Mouse (Mus musculus): ENCODE measurements around the gene Btn2a2. TPM values are rescaled to one million over a fixed set of nuclear protein-coding genes. Genes with fewer than 3 reads are reported as not detected.
A peak's percentile ranks its signal among the peaks of the same experiment; 100 is the strongest.

The Btn2a2 gene
- total RNA-seq, 2 experiments from 2014 or later, result not detected

DNA sequence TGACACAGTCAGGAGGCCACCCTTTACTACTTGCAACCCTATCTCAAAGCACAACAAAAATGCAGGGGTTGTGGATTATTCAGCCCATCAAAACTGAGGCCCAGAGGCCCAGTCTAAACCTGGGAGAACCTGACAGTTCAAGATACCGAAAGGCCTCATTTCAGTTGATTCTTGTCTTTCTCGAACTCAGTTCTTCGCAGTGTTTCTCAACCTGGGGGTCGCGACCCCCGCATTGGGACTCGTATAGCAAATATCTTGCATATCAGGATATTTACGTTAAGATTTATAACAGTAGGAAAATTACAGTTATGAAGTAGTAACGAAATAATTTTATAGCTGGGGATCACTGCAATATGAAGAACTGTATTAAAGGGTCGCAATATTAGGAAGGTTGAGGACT, 37.2 kb upstream of the Btn2a2 start:
- DNase-seq, result no peak
- intact Hi-C loops (cut with DNase I; ENCODE audit: low total_unique reads), result loop anchor here (10.0 kb wide), 1 partner anchor 1501 kb away; no protein-coding TSS in a partner anchor

DNA sequence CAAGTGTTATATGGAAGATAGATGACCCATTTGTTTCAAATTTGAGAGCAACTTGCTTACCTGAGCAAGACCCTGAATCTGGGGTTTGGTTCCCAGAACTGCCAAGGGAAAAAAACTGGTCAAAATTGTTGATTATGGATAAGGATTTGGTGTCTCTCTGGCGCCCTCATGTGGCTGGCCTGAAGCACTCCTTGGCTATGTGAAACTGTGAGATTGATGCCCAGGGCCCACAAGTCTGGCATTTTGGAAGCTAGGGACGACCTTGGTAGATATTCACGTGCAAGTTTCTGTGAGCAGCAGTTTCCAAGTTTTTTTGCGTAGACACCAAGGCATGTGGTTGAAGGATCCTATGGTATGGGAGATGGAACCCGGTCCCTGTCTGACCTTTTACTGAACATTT, 36.0 kb upstream of the Btn2a2 start:
- intact Hi-C loops (cut with DNase I; ENCODE audit: low total_unique reads), result loop anchor here (10.0 kb wide), 1 partner anchor 1500 kb away; no protein-coding TSS in a partner anchor
- peak; percentile 70 for DNase-seq

DNA sequence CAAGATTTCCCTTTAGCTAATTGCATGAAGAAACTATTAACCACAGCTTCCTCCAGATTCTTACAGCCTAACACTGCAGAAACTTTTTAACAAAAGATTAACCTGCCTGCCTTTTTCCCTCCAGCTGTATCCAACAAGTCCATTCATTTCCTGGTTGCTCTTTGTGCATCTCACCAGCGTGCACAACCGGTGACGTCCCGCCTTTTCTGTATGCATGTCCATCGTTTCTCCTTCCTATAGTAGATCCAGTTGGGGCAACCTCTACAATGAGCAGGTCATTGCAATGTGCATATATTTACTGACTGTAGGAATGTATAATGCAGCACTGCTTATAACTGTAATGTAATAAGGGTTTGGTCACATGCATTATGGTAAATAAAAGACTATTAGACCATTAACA, 35.3 kb upstream of the Btn2a2 start:
- intact Hi-C loops (cut with DNase I; ENCODE audit: low total_unique reads), result loop anchor here (10.0 kb wide), 1 partner anchor 1499 kb away; no protein-coding TSS in a partner anchor

DNA sequence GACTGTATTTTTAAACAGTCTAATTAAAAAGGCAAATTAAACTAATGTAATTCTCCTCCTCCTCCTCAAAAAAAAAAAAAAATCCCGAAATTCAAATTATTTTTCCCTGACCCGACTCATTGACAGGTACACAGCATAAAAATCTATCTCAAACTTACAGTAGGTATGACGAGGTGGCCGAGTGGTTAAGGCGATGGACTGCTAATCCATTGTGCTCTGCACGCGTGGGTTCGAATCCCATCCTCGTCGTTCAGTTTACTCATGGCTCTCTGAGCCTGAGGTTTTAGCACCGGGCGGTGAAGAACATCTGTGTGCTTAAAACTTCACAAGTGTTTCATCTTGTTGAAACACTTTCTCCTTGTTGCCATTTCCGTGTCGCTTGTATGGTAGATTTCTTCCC, 33.0 kb upstream of the Btn2a2 start:
- intact Hi-C loops (cut with DNase I; ENCODE audit: low total_unique reads), result loop anchor here (10.0 kb wide), 1 partner anchor 1497 kb away; no protein-coding TSS in a partner anchor
- DNase-seq, result peak; percentile 58

More for the DNA sequence above, 35.3 kb upstream of the Btn2a2 start:
- no peak for DNase-seq

DNA sequence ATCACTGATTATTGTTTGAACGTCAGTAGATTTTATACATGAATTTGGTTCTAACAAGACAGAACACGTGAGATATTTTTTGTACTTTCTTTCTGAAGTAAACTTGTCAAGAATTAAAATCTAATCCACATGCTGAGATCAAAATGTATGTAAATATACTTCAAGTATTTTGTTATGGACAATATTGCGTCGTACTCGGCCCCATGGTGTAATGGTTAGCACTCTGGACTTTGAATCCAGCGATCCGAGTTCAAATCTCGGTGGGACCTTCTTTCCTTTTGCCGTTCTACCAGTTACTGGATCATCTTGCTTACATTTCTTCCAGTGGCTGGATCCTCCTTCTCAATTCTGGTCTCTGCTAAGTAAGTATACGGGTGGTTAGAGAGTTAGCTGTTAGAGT, 30.8 kb upstream of the Btn2a2 start:
- peak; percentile 63 for DNase-seq
- intact Hi-C loops (cut with DNase I; ENCODE audit: low total_unique reads), result loop anchor here (2.0 to 5.0 kb wide), 2 partner anchors 67 to 87 kb away; no protein-coding TSS in a partner anchor

DNA sequence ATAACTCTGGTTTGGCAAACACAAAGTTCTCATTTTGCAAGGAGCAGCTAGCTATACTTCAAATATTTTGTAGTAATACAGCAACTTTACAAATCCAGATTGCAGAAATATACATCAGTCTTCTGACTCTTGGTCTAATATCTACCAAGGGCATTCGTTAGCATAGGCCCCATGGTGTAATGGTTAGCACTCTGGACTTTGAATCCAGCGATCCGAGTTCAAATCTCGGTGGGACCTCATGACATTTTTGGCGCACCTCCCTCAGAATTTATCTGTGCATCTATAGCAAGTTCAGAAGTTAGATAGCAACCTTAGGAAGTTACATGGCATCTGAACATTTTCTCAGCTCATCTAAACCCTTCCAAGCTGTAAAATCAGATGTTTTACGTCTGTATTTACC, 30.2 kb upstream of the Btn2a2 start:
- DNase-seq, result no peak
- intact Hi-C loops (cut with DNase I; ENCODE audit: low total_unique reads), result loop anchor here (2.0 to 5.0 kb wide), 2 partner anchors 67 to 86 kb away; no protein-coding TSS in a partner anchor

DNA sequence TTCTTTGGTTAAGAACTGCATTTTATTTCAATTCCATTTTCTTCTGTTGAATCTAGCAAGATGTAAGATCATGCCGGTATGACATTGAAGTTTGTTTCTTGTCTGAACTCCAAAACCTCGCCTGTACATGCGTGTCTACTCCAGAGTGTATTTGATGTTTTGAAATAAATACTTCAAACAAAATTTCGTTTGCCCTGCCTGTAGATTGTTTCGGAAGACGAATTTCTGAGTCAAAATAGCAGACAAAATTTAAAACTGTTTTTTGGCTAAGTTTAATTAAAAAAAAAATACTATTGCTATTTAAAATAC, 29.6 kb upstream of the Btn2a2 start:
- intact Hi-C loops (cut with DNase I; ENCODE audit: low total_unique reads), result loop anchor here (2.0 to 5.0 kb wide), 2 partner anchors 66 to 85 kb away; no protein-coding TSS in a partner anchor
- no peak for DNase-seq

DNA sequence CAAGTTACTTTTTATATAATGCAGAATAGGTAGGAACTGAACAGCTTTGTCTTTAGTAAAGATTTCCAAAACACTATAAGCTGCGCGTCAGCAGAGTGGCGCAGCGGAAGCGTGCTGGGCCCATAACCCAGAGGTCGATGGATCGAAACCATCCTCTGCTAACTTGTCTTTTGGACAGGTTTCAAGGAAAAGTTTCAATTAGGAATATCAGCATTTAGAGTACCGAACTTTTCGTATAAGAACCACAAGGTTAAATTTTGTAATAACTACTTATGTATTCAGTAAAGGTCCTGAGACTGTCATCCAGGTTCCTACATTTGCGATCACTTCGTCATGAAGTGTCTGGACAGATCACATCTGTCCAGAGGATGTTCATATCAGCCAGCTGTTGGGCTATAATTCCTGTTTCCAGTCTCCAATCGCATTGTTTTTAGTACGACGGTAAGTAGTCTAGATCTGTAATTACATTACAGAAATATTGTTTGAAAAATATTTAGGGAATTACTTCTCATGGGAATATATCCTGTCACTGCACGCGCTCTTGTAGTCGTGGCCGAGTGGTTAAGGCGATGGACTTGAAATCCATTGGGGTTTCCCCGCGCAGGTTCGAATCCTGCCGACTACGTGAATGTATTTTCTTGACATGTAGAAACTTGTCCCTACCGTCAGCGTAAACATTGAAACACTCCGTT, 29.1 kb upstream of the Btn2a2 start:
- peak; percentile 70 for DNase-seq
- intact Hi-C loops (cut with DNase I; ENCODE audit: low total_unique reads), result loop anchor here (2.0 to 5.0 kb wide), 2 partner anchors 65 to 85 kb away; no protein-coding TSS in a partner anchor

DNA sequence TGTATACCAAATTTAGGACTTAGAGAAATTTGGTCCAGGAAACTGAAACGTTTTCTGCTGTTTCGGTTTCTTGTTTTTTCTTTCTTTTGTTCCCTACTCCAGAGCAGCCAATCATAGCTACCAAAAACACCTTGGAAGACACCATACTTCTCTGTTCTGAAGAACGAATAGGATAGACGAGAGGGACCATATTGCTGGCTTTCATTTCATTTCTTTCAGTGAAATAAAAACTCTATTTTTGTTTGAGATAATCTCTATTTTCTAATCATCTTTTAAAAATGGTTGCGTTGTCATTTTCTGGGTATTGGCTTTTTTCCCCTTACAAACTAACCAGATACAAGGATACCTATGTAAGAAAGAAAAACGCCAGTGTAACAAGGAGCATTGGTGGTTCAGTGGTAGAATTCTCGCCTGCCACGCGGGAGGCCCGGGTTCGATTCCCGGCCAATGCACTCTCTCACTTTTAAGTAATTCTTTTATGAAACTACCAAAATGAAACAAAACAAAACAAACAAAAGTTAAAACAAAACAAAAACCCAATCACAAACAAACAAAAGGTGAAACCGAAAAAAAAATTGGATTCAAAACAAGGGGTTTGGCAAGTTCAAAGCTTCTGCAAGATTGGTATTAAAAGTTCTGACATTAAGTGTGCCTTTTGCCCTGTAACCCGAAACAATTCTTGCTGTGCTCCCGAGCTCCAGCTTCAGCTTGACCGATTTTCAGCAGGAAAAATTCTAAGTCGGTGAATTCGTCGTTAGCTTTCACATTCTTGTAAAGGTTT, 28.4 kb upstream of the Btn2a2 start:
- peak; percentile 53 for DNase-seq
- intact Hi-C loops (cut with DNase I; ENCODE audit: low total_unique reads), result loop anchor here (5.0 kb wide), 1 partner anchor 65 kb away; no protein-coding TSS in a partner anchor

DNA sequence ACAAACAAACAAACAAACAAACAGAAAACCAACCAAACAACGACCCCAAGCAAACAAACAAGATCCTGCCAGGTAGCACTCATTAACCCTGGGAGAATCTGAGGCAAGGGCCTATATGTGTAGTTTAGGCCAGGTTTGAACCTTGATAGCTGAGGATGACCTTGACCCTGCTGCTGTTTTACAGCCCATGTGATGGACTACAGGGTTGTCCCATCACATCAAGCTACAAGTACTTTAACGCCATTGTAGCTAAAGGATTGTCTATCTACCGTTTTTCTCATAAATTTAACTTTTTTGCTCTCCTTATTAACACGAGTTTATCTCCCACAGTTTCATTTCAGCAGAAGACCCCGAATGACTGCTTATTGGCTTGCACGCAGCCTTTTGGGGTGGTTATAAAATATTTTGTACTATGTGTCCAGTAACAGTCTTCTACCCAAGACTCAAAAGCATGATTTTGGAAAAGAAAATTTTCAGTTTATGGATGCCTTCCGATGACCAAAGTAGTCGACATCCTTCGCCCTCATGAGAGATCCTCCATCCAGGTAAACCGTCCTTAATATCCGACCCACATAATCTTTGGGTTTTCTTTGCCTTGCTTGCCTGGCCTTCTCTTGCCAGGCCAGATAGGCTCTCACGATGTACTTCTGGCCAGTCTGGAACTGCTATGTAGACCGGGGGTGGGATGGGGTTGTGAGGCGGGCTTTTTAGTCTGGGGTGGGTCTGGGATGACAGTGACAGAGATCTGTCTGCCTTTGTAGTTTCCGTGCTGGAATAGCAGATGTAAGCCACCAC, 27.4 kb upstream of the Btn2a2 start:
- intact Hi-C loops (cut with DNase I; ENCODE audit: low total_unique reads), result loop anchor here (5.0 kb wide), 1 partner anchor 64 kb away; no protein-coding TSS in a partner anchor
- DNase-seq, result no peak

DNA sequence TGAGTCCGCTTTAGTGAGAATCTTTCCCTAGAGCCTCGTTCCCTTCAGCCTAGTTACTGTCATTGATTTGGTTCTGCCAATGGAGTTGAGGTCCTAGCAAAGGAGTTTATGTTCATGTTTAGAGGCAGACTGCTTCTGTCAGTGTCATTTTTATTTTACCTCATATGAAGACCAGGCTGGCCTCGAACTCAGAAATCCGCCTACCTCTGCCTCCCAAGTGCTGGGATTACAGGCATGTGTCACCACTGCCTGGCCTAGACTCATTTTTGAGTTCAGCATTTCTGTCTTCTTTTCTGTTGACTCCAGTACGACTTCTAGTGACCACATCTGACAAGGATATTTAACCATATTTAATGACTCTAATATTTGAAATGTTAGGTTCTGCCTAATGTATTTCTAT, 26.6 kb upstream of the Btn2a2 start:
- intact Hi-C loops (cut with DNase I; ENCODE audit: low total_unique reads), result loop anchor here (5.0 kb wide), 1 partner anchor 63 kb away; no protein-coding TSS in a partner anchor

DNA sequence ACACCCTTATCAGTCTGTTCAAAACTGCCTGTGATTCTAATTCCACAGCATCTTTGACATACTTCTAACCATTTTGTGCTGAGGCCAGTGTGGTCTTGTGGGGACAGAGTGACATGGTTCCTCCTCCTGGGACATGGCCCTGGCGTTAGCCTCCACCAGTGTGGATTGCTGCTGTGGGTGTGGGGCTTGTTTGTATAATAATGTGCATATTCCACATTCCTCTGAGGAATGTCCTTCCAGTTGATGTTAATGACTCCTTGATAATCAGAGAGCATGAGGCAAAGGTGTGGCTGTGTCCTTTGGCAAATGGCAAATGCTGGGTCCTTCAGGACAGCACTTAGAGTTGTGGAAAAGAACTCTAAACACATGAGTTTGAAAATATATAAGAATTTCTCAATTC, 24.9 kb upstream of the Btn2a2 start:
- DNase-seq, result no peak
- intact Hi-C loops (cut with DNase I; ENCODE audit: low total_unique reads), result no loop called here

More for the DNA sequence above, 26.6 kb upstream of the Btn2a2 start:
- no peak for DNase-seq

DNA sequence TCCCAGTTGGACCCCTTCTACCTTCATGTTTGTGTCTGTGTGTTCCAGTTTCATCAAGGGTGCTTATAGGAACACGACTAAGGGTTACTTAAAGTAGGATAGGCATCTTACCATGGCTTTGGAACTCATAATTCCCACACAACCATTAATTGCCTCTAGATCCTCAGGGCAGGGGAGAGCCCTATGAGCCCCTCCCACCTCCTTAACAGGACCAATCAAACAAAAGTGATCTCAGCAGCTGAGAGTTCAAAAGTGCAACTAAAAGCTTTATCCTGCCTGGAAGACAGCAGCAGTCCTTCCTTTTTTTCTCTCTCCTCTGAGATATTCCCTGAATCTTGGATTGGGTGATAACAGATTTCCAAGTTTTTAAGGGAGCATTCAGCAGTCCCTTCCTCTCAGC, 21.5 kb upstream of the Btn2a2 start:
- DNase-seq, result no peak
- intact Hi-C loops (cut with DNase I; ENCODE audit: low total_unique reads), result no loop called here

DNA sequence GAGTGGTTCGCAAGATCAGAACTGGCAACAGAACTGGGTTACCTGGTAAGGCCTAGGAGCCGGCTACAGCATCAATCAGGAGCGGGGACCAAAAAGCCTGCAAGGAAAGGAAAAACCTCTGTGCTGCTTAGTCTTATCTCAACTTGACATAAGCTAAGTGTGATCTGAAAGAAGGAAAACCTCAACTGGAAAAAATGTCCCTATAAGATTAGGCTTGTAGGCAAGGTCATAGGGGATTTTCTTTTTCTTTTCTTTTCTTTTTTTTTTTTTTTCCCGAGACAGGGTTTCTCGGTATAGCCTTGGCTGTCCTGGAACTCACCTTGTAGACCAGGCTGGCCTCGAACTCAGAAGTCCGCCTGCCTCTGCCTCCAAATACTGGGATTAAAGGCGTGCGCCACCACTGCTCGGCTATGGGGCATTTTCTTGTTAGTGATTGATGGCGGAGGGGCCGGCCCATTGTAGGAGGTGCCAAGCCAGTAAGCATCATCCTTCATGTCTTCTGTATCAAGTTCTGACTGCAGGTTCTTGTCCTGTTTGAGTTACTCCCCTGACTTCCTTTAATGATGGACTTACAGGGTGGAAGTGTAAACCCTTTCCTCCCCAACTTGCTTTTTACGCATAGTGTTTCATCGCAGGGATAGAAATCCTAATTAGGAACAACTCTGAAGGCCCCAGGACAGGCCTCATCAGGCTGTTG, 18.3 kb upstream of the Btn2a2 start:
- intact Hi-C loops (cut with DNase I; ENCODE audit: low total_unique reads), result loop anchor here (5.0 kb wide), 1 partner anchor 50 kb away; no protein-coding TSS in a partner anchor

DNA sequence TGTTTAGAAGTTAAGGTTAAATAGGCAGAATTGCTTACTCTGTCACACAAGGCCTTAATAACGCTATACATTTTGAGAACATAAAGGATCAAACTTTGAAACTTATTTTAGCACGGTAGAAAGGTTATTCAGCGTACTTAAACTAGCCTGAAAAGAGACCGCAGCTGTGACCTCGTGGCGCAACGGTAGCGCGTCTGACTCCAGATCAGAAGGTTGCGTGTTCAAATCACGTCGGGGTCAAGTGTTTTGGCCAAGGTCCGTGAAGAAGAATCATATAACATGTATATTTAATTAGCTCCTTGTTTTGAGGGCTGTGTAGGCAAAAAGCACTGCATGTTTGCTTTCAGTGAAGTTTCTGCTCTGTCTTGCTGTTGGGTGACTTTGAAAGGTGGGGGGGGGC, 17.7 kb upstream of the Btn2a2 start:
- intact Hi-C loops (cut with DNase I; ENCODE audit: low total_unique reads), result loop anchor here (5.0 kb wide), 1 partner anchor 49 kb away; no protein-coding TSS in a partner anchor
- DNase-seq, result no peak

More for the DNA sequence above, 18.3 kb upstream of the Btn2a2 start:
- DNase-seq, result no peak

DNA sequence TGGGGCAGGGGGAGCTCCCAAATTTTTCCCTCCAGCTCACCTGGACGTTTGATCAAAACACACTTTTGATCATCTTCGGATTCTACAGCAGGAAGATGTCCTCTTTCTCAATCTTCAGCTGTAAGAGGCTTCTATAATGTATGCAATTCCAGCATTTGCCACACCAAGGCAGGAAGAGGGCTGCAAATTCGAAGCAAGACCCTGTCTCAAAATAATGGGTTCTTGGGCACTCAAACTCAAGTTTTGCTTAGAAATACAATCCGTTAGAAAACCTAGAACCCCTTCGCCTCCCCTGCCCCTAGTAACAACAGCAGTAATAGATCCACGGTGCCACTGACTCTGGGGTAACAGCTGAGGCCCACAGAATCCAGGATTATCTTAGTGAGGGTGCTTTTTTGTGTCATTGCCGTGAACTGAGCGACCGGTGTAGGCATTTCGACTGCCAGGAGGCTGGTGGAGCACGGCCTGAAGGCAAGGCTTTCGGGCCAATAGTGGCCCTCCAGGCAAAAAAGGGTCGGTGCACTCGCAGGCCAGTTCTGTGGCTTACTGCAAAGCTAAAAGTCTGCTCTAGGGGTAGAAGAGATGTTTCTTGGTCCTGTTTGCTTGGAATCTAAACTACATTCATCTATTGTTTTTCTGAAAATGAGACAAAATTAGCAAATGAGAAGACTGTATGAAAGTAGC, 17.1 kb upstream of the Btn2a2 start:
- DNase-seq, result no peak
- intact Hi-C loops (cut with DNase I; ENCODE audit: low total_unique reads), result loop anchor here (5.0 kb wide), 1 partner anchor 49 kb away; no protein-coding TSS in a partner anchor

DNA sequence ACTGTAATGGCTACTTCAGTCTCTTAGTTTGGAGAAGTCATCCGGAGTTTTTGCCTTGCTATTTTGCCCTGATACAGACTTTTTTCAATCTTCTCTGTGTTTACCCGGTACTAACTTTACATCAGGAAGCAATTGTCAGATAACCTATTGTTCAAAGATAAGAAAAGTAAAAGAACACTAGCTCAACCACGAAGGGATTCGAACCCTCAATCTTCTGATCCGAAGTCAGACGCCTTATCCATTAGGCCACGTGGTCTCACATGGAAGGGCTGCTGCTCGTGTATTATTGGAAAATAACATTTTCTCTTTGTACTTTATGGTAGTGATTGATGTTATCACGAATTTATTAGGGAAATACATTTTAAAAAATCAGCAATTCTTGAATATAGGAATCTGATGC, 15.1 kb upstream of the Btn2a2 start:
- intact Hi-C loops (cut with DNase I; ENCODE audit: low total_unique reads), result no loop called here
- DNase-seq, result no peak

DNA sequence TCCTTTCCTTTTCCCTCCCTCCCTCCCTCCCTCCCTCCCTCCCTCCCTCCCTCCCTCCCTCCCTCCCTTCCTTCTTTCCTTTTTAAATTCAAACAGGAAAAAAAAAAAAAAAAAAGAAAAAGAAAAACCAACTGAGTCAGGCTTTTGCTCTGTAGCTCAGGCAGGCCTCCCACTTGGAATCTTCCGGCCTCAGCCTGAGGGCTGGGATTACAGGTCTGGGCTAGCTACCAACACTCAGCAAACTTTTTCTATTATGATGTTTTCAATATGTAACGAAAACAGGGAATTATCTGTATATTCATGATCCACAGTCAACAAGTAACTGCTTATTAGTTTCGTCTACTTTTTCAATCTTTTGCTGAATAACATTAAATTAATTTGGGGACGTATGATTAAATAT, 14.3 kb upstream of the Btn2a2 start:
- intact Hi-C loops (cut with DNase I; ENCODE audit: low total_unique reads), result no loop called here
- no peak for DNase-seq
